Mouse (Mus musculus) frontal cortex, adult (tissue): Measurements from ENCODE around the gene Nrcam.

Experiments
- ATAC-seq: cut with Nextera tagmentation; 2 replicates; pipeline ENCODE4 v1.9.2; 2017; ENCODE audit warnings: mild to moderate bottlenecking, moderate library complexity, mixed read lengths; ENCODE audit not compliant: low TSS enrichment

The Nrcam gene

GRCm38 (mm10) chr12:44509406-44510104 lies 180.9 kb downstream of the Nrcam start:
- no peak for ATAC-seq

DNA sequence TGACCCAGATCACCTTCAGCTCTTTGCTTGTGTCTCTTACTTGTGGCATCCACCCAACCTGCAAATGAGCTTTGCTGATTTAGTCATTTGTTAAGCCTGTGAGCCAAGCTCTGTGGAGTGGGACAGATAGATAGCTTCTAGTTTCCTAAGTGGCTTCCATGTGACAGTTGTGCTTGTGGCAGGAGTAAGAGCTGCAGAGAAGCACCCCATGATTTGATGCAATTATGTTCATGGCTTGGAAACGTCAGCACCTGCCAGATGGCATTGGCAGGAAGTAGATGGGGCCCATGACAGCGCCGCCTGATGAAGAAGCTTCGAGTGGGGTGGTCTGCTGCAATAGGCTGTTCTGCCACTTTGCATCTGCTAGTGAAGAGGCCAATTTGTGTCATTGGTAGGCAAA lies 186.4 kb downstream of the Nrcam start:
- ATAC-seq = peak; percentile 62

DNA sequence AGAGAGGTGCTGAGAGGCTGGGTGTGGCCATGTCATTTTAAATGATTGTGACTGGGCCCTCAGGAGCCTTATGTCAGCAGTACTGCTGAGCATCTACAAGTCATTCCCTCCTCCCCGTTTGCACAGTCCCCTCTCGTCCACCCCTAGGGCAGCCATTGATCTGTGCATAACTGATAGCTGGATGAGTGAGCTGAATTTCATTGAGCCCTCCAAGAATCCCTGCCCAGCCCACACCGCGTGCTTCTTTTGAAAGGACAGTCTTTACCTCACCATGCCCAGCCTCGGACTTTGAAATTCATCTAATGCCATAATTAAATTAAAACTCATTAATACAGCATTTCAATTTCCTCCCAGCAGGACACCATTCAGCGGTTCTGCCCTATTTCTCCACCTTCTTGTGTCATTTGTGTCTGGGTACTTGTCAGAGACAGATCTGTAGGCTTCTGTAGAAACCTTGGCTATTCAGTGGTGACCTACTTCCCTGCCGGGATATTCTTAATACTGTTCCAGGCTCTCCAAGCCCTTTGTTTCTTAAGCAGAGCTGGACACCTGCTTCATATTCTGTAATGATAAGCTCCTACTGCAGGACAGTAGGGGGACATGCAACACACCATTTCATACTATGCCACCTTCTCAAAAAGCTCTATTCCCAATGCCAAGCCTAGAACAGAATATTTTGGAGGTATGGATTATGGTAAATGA lies 190.9 kb downstream of the Nrcam start:
- ATAC-seq = no peak

DNA sequence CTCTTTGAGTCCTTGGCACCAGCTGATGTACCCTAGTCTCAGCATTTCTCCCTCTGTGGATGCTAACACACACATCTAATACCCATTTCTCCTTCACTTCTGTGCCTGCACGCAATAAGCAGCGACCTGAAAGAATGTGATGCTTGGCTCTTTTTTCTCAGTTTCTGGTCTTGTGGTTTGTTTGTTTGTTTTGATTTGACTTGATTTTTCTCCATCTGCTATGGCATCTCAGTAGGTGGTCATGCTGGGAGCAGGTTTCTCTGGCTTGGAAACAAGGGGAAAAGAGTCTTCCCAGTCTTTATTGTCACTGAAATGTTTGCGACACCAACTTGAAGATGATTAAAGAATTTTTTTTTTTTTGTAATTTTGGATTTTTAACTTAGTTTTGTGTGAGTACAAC lies 192.8 kb downstream of the Nrcam start:
- no peak for ATAC-seq

GRCm38 (mm10) chr12:44524621-44525565 lies 196.2 kb downstream of the Nrcam start:
- ATAC-seq = peak; percentile 64

GRCm38 (mm10) chr12:44528391-44529016 lies 199.8 kb downstream of the Nrcam start:
- no peak for ATAC-seq

DNA sequence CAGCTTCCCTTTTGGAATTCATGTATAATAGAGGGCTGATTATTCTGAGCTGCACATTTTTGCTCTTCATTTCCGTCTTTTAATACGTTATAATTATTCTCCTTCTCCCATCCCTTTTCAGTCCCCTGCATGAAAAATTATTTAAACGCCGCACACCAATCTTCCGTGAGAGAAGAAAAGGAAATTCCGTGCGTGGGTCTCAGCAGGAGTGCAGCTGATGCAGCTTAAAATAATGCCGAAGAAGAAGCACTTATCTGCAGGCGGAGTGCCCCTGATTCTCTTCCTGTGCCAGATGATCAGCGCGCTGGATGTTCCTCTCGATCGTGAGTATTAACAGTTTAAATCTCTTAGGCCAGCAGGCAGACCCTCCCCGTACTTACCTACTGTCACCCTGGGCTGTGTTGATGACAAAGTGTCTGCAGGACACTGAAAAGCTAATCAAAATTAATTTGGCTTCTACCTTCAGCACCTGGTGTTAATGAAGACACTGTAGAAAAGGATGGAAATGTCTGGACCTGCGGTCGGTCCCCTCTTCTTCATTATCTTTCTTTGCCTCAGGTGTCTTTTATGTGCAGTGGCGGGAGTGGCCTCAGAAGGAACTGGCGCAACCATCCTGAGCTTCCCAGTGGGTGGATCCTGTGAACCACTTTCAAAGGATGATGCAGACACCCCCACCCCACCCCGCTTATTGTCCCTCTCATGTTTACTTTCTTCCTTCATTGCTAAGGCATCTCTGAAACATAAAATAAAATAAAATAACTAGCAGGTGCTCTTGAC lies 203.8 kb downstream of the Nrcam start:
- ATAC-seq = peak; percentile 59

DNA sequence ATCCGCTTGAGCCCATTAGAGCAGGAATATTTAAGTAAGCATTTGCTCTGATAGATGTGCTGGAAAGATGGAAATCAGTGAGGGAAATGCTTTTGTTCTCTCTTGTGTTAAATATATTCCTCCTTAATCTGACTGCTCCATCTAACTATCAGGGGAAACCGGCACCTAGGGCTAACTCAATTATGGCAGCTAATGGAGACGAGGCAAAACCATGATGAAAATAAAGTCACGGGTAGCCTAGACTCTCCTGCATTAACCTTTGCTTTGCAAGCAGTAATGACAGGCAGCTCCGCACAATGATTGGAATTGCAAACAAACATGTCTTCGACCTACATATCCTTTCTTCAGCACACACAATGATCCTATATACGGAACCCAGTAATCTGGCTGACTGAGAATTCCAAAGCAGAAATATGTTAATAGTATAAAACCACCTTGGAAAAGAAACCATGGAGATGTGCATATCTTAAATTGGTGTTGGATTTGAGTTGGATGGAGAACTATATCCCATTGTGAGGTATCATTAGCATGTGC lies 205.5 kb downstream of the Nrcam start:
- no peak for ATAC-seq

GRCm38 (mm10) chr12:44535623-44536022 lies 206.9 kb downstream of the Nrcam start:
- ATAC-seq = no peak; the same call in 1 of the 2 replicates

GRCm38 (mm10) chr12:44547721-44548369 lies 219.2 kb downstream of the Nrcam start:
- ATAC-seq = 0 out of 2 replicates have a peak, but pooled peaks have one; percentile 39

DNA sequence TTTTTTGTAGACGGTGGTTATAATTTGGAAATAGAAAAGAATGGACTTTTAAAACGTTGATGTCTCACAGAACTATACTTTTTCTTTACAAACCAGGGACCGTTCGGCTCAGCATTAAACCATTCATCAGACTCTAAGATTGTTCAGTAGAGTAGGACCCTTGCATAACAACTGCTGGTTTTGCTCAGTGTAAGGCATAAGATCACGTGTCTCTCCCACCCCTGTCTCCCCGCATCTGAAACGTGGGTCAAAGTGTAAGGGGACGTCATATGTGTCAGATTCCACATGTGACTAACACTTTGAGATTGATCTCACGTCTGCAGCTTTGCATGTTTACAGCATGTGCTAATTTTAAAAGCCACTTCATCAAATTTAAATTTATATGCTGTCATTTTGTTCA lies 219.8 kb downstream of the Nrcam start:
- no peak for ATAC-seq

DNA sequence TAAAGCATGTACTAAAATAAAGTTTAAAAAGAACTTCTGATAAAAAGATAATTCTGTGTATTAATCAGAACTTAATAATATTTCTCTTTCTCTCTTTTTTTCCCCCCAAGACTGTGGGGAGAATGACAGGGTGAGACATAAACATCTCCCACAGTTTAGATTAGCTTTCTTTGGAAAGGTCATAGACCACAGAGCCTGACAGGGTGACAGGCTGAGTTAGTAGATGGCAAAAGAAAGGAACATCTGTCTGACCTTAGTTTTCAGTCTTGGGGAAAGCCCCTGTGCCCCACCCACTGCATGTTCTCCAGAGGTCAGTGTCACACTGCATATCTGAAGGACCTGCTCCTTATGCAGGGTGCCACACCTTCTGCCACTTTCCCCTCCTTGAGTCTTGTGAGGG lies 222.9 kb downstream of the Nrcam start:
- ATAC-seq = no peak

- no peak for ATAC-seq
These were observed 225.4 kb downstream of the Nrcam start for GRCm38 (mm10) chr12:44554051-44554450.

GRCm38 (mm10) chr12:44554808-44555207 lies 226.1 kb downstream of the Nrcam start:
- peak; percentile 38 for ATAC-seq

DNA sequence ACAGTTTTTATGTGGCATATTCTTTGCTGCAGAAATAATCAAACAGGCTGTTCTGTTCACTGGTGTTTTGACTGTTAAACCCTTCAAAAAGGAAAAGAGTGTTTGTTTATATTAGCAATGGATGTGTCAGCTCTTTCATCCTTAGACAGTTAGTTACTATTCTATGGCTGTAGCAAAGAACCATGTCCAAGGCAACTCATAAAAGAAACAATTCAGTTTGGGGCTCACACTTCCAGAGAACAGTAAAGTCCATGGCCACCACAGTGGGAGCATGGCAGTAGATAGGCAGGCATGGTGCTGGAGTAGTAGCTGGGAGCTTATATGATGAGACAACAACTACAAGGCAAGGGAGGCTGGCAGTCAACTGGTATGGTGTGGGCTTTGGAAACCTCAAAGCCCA lies 231.3 kb downstream of the Nrcam start:
- no peak for ATAC-seq

DNA sequence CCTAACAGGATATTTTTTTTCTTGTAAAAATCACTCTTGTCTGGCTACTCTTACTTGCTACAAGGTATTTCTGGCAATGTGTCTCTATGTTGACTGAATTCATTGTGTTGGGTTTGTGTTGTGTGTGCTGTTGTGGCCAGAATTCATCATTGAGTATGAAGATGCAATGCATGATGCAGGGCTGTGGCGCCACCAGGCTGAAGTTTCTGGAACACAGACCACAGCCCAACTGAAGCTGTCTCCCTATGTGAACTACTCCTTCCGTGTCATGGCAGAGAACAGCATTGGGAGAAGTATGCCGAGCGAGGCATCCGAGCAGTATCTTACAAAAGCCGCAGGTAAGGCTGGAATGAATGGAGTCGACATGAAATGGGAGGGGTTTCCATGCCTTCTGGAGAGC lies 241.4 kb downstream of the Nrcam start:
- no peak for ATAC-seq

GRCm38 (mm10) chr12:44572664-44573063 lies 244.0 kb downstream of the Nrcam start:
- ATAC-seq = peak; percentile 55; the same call in 1 of the 2 replicates

DNA sequence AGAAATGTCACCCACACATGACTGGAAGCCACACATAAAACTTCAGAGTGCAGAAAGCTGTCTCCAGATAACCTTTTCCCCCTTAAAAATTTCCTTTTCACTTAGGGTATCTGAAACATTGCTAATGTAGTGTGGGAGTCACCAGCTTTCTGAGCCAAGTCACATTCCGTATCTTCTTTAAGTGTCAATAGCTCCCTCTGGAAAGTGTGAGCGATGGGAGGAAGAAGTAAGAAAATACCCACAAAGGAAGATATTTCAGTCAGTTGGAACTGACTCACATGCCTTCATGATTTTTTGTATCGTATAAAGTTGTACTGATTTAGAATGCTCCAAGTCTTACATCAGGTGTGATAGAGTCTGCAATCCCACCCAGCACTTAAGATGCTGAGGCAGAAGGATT lies 245.5 kb downstream of the Nrcam start:
- ATAC-seq = peak; percentile 58

GRCm38 (mm10) chr12:44601410-44602149 lies 272.9 kb downstream of the Nrcam start:
- ATAC-seq = no peak
